In the genomic region with DNA sequence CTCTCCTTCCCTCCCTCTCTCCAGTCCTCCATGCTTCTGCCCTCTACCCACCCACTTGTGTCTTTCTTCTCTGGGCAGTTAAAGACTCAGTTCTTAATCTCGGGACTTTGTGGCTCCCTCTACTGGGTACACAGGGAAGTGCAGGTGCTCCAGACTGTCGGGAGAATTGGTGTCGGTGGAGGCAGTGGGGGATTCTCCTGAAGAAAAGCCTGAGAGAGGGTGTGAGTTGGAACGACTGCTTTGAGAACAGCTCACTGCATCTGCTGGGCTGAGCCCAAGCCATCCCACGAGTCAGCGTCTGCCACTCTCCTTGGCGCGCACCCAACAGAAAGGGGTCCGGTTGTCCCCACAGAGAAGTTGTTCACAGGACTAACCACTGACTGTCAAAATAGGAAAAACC, we compare ENCODE assay signal across 9 mouse cellular contexts. TPM values are rescaled to one million over a fixed set of nuclear protein-coding genes. Genes with fewer than 3 reads are reported as not detected.
DNase-seq lines count a peak whose midpoint lies in the region; ATAC-seq and TF ChIP-seq lines count a peak whose summit lies in the region.
"Had no signal": no experiment of that assay in that cellular context is flagged by ENCODE, and none has a peak within 500 bp of the region (broad histone marks: within the 10 kb centered on the region; RNA-seq: fewer than 3 reads in every experiment).

No protein-coding gene starts in this region.

- H3K9me3 ChIP-seq in kidney, embryonic 16.5 days (ENCODE audit: low read length) = no peaks in the 10 kb centered on the region
- H3K9me3 ChIP-seq in ES-Bruce4 (replicated peaks; ENCODE audit: control insufficient read depth, insufficient read depth, low read length, poor library complexity, severe bottlenecking) = no peaks in the 10 kb centered on the region
- H3K9me3 ChIP-seq: midbrain, embryonic 12.5 days had no signal

- 42% methylated on average over 9 of the region's 9 CpGs for WGBS in kidney, adult 2 months
- WGBS in kidney, embryonic 16.5 days = 47% methylated on average over 9 of the region's 9 CpGs

- no peak overlapping the region for H3K4me2 ChIP-seq in kidney, embryonic 16.5 days (replicated peaks; ENCODE audit: low read depth, low read length)
- H3K4me2 ChIP-seq: midbrain, embryonic 12.5 days had no signal

- no peak for ATAC-seq in kidney, embryonic 16.5 days (ENCODE audit: low FRiP score, low TSS enrichment)
- ATAC-seq in frontal cortex, adult (ENCODE audit: low TSS enrichment) = peak; percentile 74

- no peak overlapping the region for H3K27ac ChIP-seq in kidney, adult 2 months (ENCODE audit: insufficient read depth, low read depth, low read length)
- H3K27ac ChIP-seq in kidney, embryonic 16.5 days (ENCODE audit: low read length) = no peak overlapping the region
- no peak overlapping the region for H3K27ac ChIP-seq in ES-Bruce4 (ENCODE audit: insufficient read depth, low read length)
- H3K27ac ChIP-seq: midbrain, embryonic 12.5 days had no signal

- no peak for TF ChIP-seq POLR2A in kidney, adult 2 months (IDR thresholded peaks at IDR 0.05; ENCODE audit: low read depth, low read length)
- TF ChIP-seq POLR2A in ES-Bruce4 (IDR thresholded peaks at IDR 0.05; ENCODE audit: insufficient read depth, low read length) = no peak

- no peaks in the 10 kb centered on the region for H3K27me3 ChIP-seq in kidney, adult 2 months (replicated peaks; ENCODE audit: control insufficient read depth, insufficient read depth, low read length)
- no peaks in the 10 kb centered on the region for H3K27me3 ChIP-seq in kidney, embryonic 16.5 days (ENCODE audit: insufficient read depth, low read length)
- H3K27me3 ChIP-seq in ES-Bruce4 (ENCODE audit: control insufficient read depth, insufficient read depth, low read length, poor library complexity, severe bottlenecking) = no peaks in the 10 kb centered on the region

- no peak overlapping the region for H3K9ac ChIP-seq in kidney, embryonic 16.5 days (replicated peaks; ENCODE audit: low read length)
- no peak overlapping the region for H3K9ac ChIP-seq in ES-Bruce4 (ENCODE audit: low read depth, poor library complexity, severe bottlenecking)
- H3K9ac ChIP-seq: midbrain, embryonic 12.5 days had no signal

- no peaks in the 10 kb centered on the region for H3K4me1 ChIP-seq in kidney, adult 2 months (ENCODE audit: control insufficient read depth, insufficient read depth, low read length)
- peaks cover 8% of the 10 kb centered on the region for H3K4me1 ChIP-seq in kidney, embryonic 16.5 days (ENCODE audit: insufficient read depth, low read length)
- peaks cover 11% of the 10 kb centered on the region for H3K4me1 ChIP-seq in ES-Bruce4 (ENCODE audit: control insufficient read depth, insufficient read depth, low read length)
- H3K4me1 ChIP-seq: midbrain, embryonic 12.5 days had no signal

- H3K36me3 ChIP-seq in kidney, adult 2 months (ENCODE audit: control insufficient read depth, insufficient read depth, low read length) = no peaks in the 10 kb centered on the region
- H3K36me3 ChIP-seq in kidney, embryonic 16.5 days (ENCODE audit: insufficient read depth, low read length) = no peaks in the 10 kb centered on the region
- H3K36me3 ChIP-seq in ES-Bruce4 (ENCODE audit: control insufficient read depth, insufficient read depth, low read length, poor library complexity, severe bottlenecking) = no peaks in the 10 kb centered on the region
- H3K36me3 ChIP-seq: midbrain, embryonic 12.5 days had no signal

- TF ChIP-seq EP300 in ES-Bruce4 (IDR thresholded peaks at IDR 0.05; ENCODE audit: insufficient read depth, low read depth, low read length) = no peak

- peak; percentile 83 for TF ChIP-seq CTCF in kidney, adult 2 months (conservative IDR thresholded peaks at IDR 0.05; ENCODE audit: insufficient read depth, insufficient read length, low read depth, low read length)
- peak; percentile 73 for TF ChIP-seq CTCF in ES-Bruce4 (IDR thresholded peaks at IDR 0.05; ENCODE audit: low read depth, low read length)

- intact Hi-C loops in left cerebral cortex, postnatal 25 days (cut with DNase I) = loop anchor here (5.0 kb wide), 1 partner anchor 56 kb away; a partner anchor contains a TSS
- intact Hi-C loops in gastrocnemius, postnatal 14 days (cut with DNase I; ENCODE audit: low total_unique reads) = loop anchor here (10.0 kb wide), 1 partner anchor 123 kb away; a partner anchor contains a TSS

- peak; percentile 65 for DNase-seq in kidney, adult 2 months
- peak; percentile 58 for DNase-seq in adrenal gland, postnatal 25 days
- peak; percentile 51 to 89 for DNase-seq in left cerebral cortex, postnatal 25 days (ENCODE audit: low spot score in 2 of 2)
- peak; percentile 83 for DNase-seq in right cerebral cortex, postnatal 14 days
- DNase-seq in gastrocnemius, postnatal 14 days = no peak

- H3K4me3 ChIP-seq in kidney, adult 2 months (ENCODE audit: insufficient read depth, low read depth, low read length) = no peak overlapping the region
- no peak overlapping the region for H3K4me3 ChIP-seq in kidney, embryonic 16.5 days (ENCODE audit: low read length)
- H3K4me3 ChIP-seq in ES-Bruce4 (ENCODE audit: low read depth, low read length) = no peak overlapping the region
- H3K4me3 ChIP-seq: midbrain, embryonic 12.5 days had no signal

RNA-seq across cellular contexts. Expression of a gene that starts 28.5 kb away (rescaled TPM):
- 4.9 and 5.1 TPM in 2 replicates for polyA plus RNA-seq in kidney, adult 2 months (2012; rRNA removed)
- 9.6 and 11.2 TPM in 2 replicates for polyA plus RNA-seq in kidney, embryonic 16.5 days (2015; fragmentation: Nextera tagmentation; extraction: Ambion mirVana)
- 7.5 and 8.3 TPM in 2 replicates for polyA plus RNA-seq in ES-Bruce4 (2011; ENCODE audit: insufficient read depth, insufficient read length, low read depth, missing spikeins)
- total RNA-seq in adrenal gland, postnatal 25 days (2021) = 32.6 and 44.2 TPM in 2 replicates
- 10 to 100 TPM; 15.1 to 16.3 TPM for total RNA-seq in left cerebral cortex, postnatal 25 days (2021)
- total RNA-seq in gastrocnemius, postnatal 14 days (2021) = 1 to 10 TPM; 1.3 to 1.4 TPM

RNA-seq across cellular contexts. Expression of a gene that starts 33.2 kb away (rescaled TPM):
- polyA plus RNA-seq in kidney, adult 2 months (2012; rRNA removed) = 8.1 and 9.6 TPM in 2 replicates
- polyA plus RNA-seq in kidney, embryonic 16.5 days (2015; fragmentation: Nextera tagmentation; extraction: Ambion mirVana) = 8.3 and 8.6 TPM in 2 replicates
- 44.7 and 51.3 TPM in 2 replicates for polyA plus RNA-seq in ES-Bruce4 (2011; ENCODE audit: insufficient read depth, insufficient read length, low read depth, missing spikeins)
- total RNA-seq in adrenal gland, postnatal 25 days (2021) = 18.7 and 19.3 TPM in 2 replicates
- 1 to 10 TPM in 1 of 2 experiments, under 1 TPM in 1; 0.82 to 1.2 TPM for total RNA-seq in left cerebral cortex, postnatal 25 days (2021)
- 1 to 10 TPM; 2.9 to 3.7 TPM for total RNA-seq in gastrocnemius, postnatal 14 days (2021)

RNA-seq across cellular contexts. Expression of a gene that starts 54.1 kb away (rescaled TPM):
- 1.2 and 1.6 TPM in 2 replicates for polyA plus RNA-seq in kidney, adult 2 months (2012; rRNA removed)
- polyA plus RNA-seq in kidney, embryonic 16.5 days (2015; fragmentation: Nextera tagmentation; extraction: Ambion mirVana) = 8.1 and 9.2 TPM in 2 replicates
- polyA plus RNA-seq in ES-Bruce4 (2011; ENCODE audit: insufficient read depth, insufficient read length, low read depth, missing spikeins) = 1.6 and 2.8 TPM in 2 replicates
- total RNA-seq in adrenal gland, postnatal 25 days (2021) = 1.4 and 1.7 TPM in 2 replicates
- 1 to 10 TPM; 2.5 to 3.2 TPM for total RNA-seq in left cerebral cortex, postnatal 25 days (2021)
- total RNA-seq in gastrocnemius, postnatal 14 days (2021) = under 1 TPM; 0.21 to 0.38 TPM

Comparison
In these comparisons a context has a peak if more than half of its experiments do, and no peak if none do; other contexts are left out.
1. RNA of a gene that starts 28.5 kb away (total RNA-seq): 32.6 to 44.2 TPM in adrenal gland, postnatal 25 days and 15.1 to 16.3 TPM in left cerebral cortex, postnatal 25 days; 1.3 to 1.4 TPM in gastrocnemius, postnatal 14 days; every median in the first group is over 4 times any median in the second.